Mouse (Mus musculus): ENCODE measurements at regions not wholly inside any gene's neighbourhood (a gene's known extent, or its start where the extent isn't known, plus 50 kb on each side); places are given as distances from the start of the nearest gene placed in this dataset.

DNA sequence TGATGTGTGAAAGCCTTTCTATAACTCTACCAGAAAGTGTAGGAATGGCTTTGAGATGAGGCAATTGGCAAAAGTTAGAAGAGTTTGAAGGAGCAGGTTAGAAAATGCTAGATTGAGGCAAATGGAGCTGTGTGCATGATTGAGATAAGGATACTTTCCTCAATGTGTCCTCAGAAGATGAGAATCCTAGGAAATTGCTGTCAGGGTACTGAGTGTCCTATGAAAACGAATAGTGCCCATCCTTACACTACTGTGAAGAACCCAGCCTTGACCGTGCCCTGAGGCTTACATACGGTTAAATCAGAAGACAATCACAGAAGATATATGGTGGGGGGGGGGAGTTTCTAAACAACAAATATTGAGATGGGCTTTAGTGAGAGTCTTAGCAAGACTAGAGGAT, 162.8 kb upstream of the Stt3b start:
- TF ChIP-seq CTCF (IDR thresholded peaks at IDR 0.05; ENCODE audit: control insufficient read depth, insufficient read depth, insufficient replicate concordance, low read depth, low read length) (no peak), POLR2A (IDR thresholded peaks at IDR 0.05; ENCODE audit: control insufficient read depth, low read depth, low read length) (no peak)
